Mouse (Mus musculus) hindlimb bud, embryonic 11.5 days (tissue): ENCODE measurements around the gene Kdm2b.

Experiments
- DNase-seq: peaks from one replicate; pipeline ENCODE4 v3.0.0-alpha.2; 2012; ENCODE audit warnings: low read depth, low spot score; ENCODE audit errors: extremely low spot score

The Kdm2b gene

DNA sequence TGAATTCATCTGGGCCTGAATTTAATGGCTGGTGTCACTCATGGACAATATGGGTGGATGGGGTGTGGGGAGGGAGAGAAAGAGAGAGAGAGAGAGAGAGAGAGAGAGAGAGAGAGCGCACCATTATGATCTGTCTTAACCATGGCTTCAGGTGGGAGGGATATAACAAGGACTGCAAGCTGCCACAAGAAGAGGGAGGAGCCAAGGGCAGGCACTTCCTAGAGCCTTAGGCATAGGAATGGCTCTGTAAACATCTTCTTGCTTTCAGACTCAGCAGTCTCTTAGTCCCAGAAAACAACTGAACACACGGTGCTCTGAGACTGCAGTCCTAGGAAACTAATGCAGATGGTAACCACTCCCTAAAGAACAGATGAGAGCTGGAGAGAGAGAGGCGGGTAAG lies 61.3 kb downstream of the Kdm2b start:
- DNase-seq, result no peak

DNA sequence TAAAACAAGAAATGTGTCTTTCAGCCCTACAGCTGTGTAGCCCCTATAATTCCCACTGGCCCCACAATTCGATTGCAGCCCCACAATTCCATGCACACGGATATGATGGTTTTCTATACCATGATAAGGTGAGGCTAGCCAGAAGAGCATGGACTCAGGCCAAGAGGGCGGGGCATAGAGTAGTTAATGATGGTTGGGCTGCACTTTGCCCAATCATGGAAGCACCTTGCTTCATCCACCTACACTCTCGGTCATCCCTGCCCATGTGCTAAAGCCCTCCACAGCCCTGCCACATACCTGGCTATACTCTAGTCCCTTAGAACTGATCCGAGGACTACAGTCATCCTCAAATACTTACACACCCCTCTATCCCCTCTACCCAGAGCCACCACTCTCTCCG lies 61.9 kb downstream of the Kdm2b start:
- no peak for DNase-seq

DNA sequence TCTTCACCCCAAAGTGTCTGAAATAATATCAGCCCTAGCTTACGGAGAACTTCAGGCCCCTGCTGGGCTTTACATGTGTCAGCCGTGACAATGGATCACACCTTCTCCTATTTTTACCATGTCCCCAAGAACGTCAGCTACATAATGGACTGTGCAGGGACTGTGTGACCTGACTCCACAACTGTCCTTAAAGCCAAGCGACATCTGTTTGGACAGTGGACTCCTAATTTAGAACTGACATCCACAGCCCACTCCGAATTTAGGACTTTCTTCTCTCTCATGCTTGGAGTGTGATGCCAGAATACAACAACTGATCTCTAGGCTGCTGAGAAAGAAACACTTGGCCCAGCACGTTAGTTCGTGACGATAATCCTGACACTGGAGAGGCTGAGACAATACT lies 62.5 kb downstream of the Kdm2b start:
- DNase-seq, result no peak

DNA sequence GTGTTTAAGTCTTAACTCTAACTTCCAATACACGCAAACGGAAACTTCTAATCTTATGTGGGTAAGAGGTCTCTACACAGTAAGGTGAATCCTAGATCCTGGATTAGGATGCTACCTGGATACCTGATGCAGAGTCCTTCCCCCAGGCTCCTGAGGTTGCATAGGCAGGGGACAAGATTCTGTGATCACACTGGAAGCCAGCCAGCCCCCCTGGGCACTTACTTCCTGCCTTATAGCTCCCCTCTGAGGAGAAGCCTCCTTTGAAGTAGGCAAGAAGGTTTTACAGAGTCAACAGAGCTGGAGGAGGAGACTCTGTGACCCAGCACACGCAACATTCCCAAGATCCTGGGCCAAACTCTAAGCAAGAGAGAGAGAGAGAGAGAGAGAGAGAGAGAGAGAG lies 63.3 kb downstream of the Kdm2b start:
- no peak for DNase-seq

DNA sequence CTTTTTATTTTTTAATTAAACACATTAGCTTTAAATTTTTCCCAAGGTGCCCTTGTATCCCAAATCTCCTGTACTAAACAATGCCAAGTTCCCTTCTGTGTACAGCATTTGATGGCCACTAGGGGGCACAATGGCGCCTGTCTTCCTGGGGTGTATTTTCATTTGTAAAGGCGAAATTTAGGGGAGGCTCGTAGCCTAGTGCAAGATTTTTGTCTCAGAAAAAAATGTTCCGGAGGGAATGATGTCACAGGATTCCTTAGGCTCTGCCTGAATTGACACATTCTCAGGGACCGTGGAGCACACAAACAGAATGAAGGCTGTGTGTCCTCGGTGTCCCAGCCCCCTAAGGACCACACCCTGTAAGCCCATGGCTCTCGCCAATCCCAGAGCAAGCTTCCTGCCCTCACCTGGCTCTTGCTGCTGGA lies 64.1 kb downstream of the Kdm2b start:
- peak; percentile 28 for DNase-seq

DNA sequence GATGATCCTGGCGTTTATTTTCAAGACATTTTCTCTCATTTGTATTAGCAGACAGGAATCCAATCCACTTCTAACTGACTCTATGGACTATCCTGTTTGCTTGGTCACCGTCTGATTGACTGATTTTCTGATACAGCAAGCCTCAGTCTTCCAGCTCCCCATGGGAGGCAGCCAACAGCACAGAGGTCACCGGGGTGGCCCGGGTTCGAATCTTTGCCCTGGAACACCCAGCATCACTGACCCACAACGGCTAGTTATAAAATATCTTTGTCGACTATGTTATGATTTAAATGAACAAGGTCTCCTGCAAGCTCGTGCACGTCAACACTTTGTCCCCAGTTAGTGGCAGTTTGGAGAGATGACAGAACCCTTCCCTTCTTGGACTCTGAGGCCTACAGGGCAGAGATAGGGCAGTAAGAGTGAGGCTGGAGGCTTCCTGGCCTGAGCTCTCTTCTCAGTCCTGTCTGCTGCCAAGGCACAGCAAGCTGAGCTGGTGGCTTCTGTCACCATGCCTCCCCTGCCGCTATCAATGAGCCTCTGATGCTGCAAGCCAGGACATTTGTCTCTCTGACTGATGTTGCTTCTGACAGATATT lies 65.7 kb downstream of the Kdm2b start:
- DNase-seq, result no peak

DNA sequence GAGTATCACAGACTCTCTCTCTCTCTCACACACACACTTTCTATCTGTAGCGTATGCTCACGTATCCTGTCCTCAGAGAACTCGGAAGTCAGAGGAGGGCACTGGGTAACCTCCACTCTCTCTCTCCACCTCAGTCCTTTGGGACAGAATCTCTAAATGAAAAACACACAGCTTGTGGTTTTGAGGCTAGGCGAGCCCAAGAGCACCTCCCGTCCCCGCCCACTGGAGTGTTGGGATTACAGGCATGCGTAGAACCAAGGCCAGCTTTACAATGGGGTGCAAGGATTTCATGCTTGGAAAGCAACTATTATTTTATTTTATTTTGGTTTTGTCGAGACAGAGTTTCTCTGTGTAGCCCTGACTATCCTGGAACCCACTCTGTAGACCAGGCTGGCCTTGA lies 67.7 kb downstream of the Kdm2b start:
- DNase-seq, result no peak

DNA sequence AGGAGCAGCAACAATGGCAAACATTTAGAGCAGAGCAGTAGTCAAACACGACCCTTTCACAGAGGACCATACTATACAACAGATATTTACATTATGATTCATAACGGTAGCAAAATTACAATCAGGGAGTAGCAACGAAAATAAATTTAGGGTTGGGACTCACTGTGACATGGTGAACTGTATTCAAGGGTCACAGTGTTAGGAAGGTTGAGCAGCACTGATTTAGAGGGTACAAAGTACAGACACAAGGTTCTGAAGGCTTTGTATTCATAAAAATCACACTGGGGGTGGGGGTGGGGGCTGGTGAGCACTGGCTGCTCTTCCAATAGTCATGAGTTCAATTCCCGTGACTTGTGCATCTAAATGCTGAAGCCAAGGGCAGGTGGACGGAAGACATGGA lies 69.1 kb downstream of the Kdm2b start:
- DNase-seq, result no peak

DNA sequence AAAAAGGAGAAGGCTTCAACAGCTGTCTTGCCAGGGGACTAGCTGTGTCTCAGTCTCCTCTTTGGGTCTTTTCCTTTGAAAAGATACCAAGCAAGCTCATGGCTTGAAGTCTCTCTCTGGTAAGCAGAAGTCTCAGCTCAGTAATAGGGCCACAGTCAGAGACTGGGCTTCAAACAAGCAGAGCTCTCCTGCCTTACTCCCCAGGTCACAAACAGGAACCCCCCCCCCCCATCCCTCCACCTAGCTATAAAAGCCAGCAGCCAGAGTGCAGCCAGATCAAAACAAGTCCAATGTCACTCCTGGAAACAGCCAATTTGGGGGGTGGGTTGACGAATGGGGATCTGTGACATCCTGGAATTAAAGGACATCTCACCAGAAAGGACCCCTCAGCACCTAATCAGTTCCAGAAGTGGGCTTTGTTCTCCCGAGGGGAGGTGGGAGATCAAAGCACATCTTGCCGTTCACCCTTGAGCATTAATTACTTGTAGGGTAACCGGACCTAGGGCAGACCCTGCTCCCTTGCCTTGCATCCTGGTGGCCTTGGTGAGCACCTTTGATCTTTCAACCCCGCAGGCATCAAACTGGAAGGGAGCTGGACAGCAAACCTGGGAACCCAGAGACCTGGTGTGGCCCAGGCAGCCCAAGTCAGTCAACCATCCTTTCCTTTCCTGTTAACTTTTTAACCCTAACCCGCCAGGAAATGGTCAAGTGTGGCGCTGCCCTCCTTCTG lies 71.5 kb downstream of the Kdm2b start:
- peak; percentile 74 for DNase-seq

DNA sequence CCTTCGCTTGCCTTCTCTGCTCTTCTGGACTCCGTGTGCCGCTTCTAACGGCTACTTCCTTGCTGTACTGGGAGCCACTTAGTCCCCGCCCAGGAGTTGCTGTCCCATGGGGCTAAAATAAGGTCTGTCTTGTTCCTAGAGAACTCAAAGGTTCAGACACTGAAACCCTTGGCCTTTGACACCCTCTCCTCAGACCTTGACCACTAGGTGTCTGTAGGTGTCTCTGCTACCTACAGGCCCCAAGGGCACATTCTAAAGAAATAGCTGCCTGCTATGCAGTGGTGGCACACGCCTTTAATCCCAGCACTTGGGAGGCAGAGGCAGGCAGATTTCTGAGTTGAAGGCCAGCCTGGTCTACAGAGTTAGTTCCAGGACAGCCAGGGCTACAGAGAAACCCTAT lies 73.5 kb downstream of the Kdm2b start:
- no peak for DNase-seq

DNA sequence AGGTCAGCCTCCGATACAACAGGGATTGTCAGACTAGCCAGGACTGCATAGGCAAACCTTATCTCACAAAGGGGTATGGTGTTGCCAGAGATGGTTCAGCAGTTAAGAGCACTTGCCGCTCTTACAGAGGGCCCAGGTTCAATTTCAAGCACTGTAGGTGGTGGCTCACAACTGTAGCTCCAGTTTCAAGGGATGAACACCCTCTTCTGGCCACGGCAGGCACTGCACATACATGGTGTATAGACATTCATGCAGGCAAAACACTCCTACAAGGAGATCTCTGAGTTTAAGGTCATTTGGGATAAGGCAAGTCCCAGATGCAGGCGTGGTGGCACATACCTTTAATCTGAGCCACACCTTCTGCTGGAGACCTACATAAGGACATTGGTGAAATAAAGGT lies 76.8 kb downstream of the Kdm2b start:
- DNase-seq, result no peak

DNA sequence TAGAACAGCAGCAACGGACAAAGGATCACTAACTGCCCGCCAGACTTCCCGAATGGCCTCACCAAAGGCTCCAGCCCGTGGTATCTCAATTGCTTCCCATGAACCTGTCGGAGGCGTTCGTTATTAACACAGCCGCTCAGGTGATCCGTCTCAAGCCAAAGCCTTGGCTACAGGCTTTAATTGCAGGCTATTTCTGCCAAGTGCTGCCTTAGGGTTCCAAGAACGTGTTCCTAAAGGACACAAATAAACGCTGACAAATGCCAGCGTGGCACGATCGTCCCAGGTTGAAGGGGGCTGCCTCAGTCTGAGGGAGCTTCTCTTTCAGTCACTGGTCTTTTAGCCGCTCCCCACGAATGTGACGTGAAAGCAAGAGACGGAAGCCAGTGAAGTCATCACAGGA lies 80.1 kb downstream of the Kdm2b start:
- no peak for DNase-seq

DNA sequence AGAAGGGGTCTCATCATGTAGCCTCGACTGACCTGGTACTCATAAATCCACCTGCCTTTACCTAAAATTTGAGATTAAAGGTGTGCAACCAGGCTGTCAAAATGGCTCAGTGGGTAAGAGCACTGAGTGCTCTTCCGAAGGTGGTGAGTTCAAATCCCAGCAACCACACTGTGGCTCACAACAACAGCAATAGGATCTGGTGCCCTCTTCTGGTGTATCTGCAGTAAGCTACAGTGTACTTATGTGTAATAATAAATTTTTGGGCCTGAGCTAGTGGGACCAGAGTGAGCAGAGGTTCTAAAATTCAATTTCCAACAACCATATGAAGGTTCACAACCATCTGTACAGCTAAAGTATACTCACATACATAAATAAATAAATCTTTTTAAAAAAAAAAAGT lies 81.6 kb downstream of the Kdm2b start:
- DNase-seq, result no peak

DNA sequence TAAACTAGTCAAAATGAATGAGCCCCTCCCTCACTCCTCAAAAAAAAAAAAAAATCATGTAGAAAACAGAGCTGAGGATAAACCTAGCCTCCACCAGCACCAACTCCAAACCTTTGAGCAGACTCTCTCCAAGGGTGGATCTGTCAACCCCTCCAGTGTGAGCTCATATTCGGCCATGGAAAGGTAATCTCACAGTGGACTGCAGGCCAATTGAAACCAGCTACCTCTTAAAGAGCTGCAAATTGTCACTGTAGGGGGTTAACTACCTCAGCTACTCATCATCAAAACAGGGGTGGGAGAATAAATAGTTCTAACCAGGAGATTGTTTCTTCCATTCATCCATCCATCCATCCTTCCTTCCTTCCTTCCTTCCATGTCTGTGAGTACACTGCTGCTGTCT lies 82.4 kb downstream of the Kdm2b start:
- DNase-seq, result no peak

DNA sequence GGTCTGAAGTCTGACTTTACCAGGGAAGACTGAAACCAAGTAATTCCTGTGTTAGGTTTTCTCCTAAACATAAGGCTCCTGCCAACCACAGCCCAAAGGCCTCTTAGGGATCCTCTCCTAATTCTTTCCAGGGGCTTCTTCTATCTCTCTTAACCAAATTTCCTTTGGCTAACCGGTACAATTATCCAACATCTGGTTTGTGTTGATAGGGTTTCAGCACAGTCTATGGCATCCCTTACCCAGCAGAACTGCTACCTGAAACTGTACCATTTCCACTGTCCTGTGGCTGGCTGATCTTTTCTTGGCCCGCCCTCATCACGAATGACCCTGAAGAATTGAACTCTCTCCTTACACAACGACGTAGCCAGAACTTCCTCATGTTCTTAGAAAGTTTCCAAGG lies 86.5 kb downstream of the Kdm2b start:
- DNase-seq, result no peak

DNA sequence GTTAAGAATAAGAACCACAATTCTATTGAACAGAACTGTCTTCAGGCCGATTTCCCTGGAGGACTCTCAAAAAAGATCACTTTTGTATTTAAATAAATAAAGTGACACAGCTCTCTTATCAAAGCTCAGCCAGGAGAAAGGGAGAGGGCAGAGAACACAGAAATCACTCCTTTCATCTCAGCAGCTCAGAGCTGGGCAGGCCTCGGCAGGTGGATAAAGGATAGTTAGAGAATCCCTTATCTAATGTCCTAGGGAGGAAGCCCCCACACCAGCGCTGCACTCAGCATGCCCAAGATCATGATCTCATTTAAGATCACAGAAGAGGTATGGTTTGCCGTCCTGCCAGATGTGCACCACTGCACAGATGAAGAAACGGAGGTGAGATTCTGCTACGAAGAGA lies 87.4 kb downstream of the Kdm2b start:
- no peak for DNase-seq

DNA sequence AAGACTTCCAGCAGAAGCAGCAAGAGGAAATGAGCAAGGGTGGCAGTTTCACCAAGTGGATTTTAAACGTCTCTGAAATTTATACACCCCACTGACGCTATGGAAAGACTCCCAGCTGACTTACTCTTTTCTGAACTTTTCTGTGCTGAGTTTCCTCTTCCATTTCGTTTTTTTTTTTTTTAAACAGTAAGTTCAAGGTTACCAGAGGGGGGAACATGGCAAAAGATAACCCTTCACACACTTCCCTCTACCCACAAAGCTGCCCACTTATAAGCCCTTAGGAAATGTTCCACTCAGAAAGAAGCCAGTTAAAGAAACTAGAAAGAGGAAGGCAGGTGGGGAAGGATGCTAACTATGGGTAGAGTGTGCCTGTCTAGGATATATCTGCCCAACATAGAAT lies 88.0 kb downstream of the Kdm2b start:
- DNase-seq, result no peak

DNA sequence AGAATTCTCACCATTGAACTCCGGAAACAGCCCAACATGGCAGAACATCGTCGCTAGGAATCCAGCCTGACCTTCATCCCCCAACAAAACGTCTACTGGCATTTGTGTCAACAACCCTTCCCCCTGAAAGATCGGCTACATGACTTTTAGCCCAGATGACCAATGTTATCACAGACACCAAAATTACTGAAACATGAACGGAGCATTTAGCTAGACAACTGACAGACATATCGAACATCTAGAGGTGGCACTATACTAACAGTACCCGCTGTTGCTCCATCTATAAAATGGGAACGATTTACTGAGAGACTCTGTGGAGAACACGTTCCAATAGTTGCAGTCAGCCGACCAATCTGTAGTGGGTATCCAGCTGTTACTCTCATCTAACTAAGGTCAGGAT lies 88.4 kb downstream of the Kdm2b start:
- no peak for DNase-seq

DNA sequence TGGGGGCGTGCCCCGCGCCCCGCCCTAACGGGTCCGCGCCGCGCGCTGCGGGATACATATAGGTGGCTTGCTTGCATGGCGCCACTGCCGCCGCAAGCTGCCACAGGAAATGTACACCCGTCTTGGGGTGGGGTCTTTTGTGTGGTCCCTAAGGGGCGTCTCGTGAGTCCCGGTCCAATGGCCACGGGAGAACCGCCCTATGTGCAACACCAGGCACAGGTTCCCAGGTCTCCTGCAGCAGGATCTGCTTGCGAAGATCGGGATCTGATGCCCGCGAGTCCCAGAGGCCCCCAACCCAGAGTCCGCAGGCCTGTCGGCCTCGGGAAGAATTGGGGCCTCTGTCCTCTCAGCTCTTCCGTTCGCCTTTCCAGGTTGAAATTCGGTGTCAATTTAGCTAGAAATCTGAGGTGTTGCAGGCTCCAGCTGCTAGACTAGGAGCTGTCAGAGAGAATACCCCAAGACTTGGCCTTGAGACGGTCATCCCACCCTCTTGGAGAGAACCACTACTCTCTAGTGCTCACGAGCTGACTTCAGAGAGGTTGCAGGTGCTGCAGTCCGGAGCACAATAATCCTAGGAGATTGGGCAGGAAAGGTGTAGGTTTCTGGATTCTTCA lies 89.0 kb downstream of the Kdm2b start:
- DNase-seq, result no peak

DNA sequence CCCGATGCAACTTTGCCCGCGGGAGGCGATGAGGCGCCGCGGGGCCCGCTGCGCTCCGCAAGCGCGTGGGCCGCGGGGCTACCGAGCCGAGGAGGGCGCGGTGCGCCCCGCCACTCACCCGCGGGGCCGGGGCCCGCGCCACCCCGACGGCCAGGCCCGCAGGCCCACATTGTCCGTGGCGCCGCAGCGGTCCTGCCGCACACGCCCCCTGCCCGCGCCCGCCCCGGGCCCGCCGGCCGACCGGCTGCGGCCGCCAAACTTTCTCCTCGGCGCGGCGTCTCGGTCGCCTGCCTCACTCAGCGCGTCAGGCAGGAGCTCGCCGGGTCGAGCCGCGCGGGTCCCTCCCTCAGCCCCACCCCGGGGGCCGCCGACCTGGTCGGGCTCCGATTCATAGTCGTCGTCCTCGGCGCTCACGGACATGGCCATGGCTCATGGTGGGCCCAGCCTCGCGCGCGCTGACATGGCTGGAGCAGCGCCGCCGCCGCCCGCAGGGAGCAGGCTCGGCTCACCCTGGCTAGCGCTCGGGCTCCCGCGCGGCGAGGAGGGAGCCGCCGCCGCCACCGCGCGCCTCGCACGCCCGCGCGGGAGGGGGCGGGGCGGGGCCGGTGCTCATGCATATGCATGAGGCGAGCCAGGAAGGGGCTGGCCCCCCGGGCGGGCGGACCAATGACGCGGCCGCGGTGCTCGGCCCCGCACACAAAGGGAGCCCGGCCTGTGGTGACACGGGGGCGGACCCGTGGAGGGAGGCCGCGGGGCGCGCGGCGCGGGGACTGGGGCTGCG lies 89.7 kb downstream of the Kdm2b start:
- DNase-seq, result no peak

DNA sequence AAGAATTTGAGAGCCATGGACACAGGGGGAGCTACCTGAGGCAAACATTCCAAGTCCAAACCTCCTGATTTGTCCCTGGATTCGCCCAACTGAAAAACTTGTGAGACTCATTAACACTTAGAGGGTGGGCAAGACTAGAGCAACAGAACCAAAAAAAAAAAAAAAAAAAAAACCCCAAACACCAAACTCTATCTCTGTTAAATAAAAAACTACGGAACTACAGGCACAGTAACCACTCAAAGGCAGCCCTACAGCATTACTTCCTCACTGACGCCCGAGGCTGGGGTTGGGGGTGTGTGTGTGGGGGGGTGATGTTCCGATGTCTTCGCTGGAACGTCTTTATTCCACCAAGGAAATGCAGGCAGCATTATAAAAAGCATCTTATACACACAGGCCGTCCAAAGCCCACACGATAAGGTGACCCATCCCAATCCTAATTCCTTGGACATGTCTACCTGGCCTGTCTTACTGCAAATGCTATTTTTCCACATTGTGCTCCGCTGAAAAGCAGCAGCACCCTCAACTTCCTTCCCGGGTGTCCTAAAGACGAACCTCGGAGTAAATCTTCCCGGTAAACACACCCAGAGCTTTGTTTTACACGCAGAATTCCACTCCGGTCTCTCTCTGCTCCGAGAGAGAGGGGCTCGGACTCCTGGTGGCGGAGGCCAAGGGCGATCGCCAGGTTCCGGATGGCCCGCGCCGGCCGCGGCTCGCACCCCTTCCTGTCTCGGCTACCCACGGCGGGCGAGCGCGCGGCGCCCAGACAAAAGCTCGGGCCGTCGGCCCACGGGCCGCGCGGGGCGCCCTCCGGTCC lies 90.5 kb downstream of the Kdm2b start:
- DNase-seq, result no peak
